Comparison of ENCODE assay signal across 28 mouse cellular contexts in the genomic region with DNA sequence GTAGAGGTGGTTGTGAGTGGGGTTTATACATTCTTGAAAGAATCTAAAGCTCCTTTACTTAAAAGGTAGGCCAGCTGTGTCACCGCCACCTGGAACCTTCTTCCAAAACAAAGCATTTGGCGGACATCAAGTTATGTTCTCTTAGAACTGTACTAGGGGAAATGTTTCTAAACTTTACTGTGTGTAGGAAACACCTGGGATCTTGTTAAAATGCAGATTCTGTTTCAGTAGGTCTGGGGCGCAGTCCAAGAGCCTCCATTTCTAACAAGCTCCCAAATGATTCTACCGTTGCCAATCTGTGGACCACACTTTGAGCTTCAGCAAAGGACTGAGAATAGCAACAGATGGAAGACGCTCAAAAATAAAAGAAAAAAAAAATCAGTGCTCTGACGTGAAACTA.
DNase-seq lines count a peak whose midpoint lies in the region; ATAC-seq lines count a peak whose summit lies in the region.
"Had no signal": no experiment of that assay in that cellular context is flagged by ENCODE, and none has a peak within 500 bp of the region (broad histone marks: within the 10 kb centered on the region; RNA-seq: fewer than 3 reads in every experiment).

No protein-coding gene starts in this region.

- H3K4me1 ChIP-seq in limb, embryonic 13.5 days = peaks cover 22% of the 10 kb centered on the region
- H3K4me1 ChIP-seq in midbrain, embryonic 11.5 days (ENCODE audit: control insufficient read depth, insufficient read depth, low read length) = no peaks in the 10 kb centered on the region
- H3K4me1 ChIP-seq: heart, embryonic 10.5 days; liver, embryonic 15.5 days; neural tube, embryonic 13.5 days had no signal

- H3K9ac ChIP-seq in limb, embryonic 13.5 days = no peak overlapping the region
- no peak overlapping the region for H3K9ac ChIP-seq in midbrain, embryonic 11.5 days (ENCODE audit: low read length)
- H3K9ac ChIP-seq: hindbrain, embryonic 14.5 days; liver, embryonic 15.5 days; neural tube, embryonic 13.5 days had no signal

- peak; percentile 22 for DNase-seq in layer of hippocampus, adult 11-12 months (ENCODE audit: low spot score)
- DNase-seq in layer of hippocampus, postnatal 36 days = no peak
- peak; percentile 10 for DNase-seq in right cerebral cortex, adult 18-20 months
- no peak for DNase-seq in right cerebral cortex, postnatal 4 days
- DNase-seq in right cerebral cortex, postnatal 36 days (ENCODE audit: low spot score in 2 of 2) = peak; percentile 8 to 27
- no peak for DNase-seq in midbrain, embryonic 11.5 days (ENCODE audit: low spot score, missing footprints)
- DNase-seq: adrenal gland, postnatal 36 days; cerebellum, adult 11 months; cerebellum, postnatal 10 days; gastrocnemius, adult 2 months; heart, postnatal 4 days; kidney, adult 18-20 months; liver; lung, postnatal 4 days; retina, postnatal 1 day; spleen, adult 18-20 months had no signal

- WGBS in limb, embryonic 13.5 days = 56% methylated on average over 6 of the region's 6 CpGs
- 96% methylated on average over 6 of the region's 6 CpGs for WGBS in midbrain, embryonic 11.5 days

- peak; percentile 85 for ATAC-seq in limb, embryonic 13.5 days (ENCODE audit: low FRiP score, low read depth)
- no peak for ATAC-seq in midbrain, embryonic 11.5 days (ENCODE audit: low FRiP score)
- ATAC-seq: inflammation-experienced regulatory T-cells, adult 6 months; midbrain, embryonic 16.5 days; Patski had no signal

- H3K9me3 ChIP-seq in limb, embryonic 13.5 days = no peaks in the 10 kb centered on the region
- no peaks in the 10 kb centered on the region for H3K9me3 ChIP-seq in midbrain, embryonic 11.5 days (ENCODE audit: control insufficient read depth, low read length)
- H3K9me3 ChIP-seq: G1E; heart, embryonic 10.5 days; liver, embryonic 15.5 days; neural tube, embryonic 13.5 days had no signal

- H3K4me3 ChIP-seq in limb, embryonic 13.5 days = no peak overlapping the region
- no peak overlapping the region for H3K4me3 ChIP-seq in midbrain, embryonic 11.5 days (ENCODE audit: low read depth, low read length)
- H3K4me3 ChIP-seq: gastrocnemius, adult 2 months; heart, embryonic 10.5 days; liver, embryonic 15.5 days; myocyte; neural tube, embryonic 13.5 days had no signal

- H3K27ac ChIP-seq in limb, embryonic 13.5 days = no peak overlapping the region
- no peak overlapping the region for H3K27ac ChIP-seq in midbrain, embryonic 11.5 days (ENCODE audit: low read depth, low read length)
- H3K27ac ChIP-seq: gastrocnemius, adult 2 months; heart, embryonic 10.5 days; hindbrain, embryonic 14.5 days; kidney, postnatal 0 days; liver, embryonic 15.5 days; neural tube, embryonic 13.5 days had no signal

- no peaks in the 10 kb centered on the region for H3K36me3 ChIP-seq in limb, embryonic 13.5 days
- no peaks in the 10 kb centered on the region for H3K36me3 ChIP-seq in midbrain, embryonic 11.5 days (ENCODE audit: control insufficient read depth, insufficient read depth, low read length)
- H3K36me3 ChIP-seq: G1E; heart, embryonic 10.5 days; liver, embryonic 15.5 days; neural tube, embryonic 13.5 days had no signal

- no peak overlapping the region for H3K4me2 ChIP-seq in limb, embryonic 13.5 days (replicated peaks)
- no peak overlapping the region for H3K4me2 ChIP-seq in midbrain, embryonic 11.5 days
- H3K4me2 ChIP-seq: hindbrain, embryonic 14.5 days; liver, embryonic 15.5 days; neural tube, embryonic 13.5 days had no signal

- no peaks in the 10 kb centered on the region for H3K27me3 ChIP-seq in limb, embryonic 13.5 days
- no peaks in the 10 kb centered on the region for H3K27me3 ChIP-seq in midbrain, embryonic 11.5 days (ENCODE audit: control insufficient read depth, insufficient read depth, low read length)
- H3K27me3 ChIP-seq: CH12.LX; liver, embryonic 15.5 days; neural tube, embryonic 13.5 days; Patski had no signal

Comparison
In these comparisons a context has a peak if more than half of its experiments do, and no peak if none do; other contexts are left out.
1. DNase-seq: peak in layer of hippocampus, adult 11-12 months (single experiment), right cerebral cortex, adult 18-20 months (single experiment) and right cerebral cortex, postnatal 36 days (2 of 2); none in layer of hippocampus, postnatal 36 days (0 of 2), right cerebral cortex, postnatal 4 days (single experiment) and midbrain, embryonic 11.5 days (single experiment).